Mouse (Mus musculus): ENCODE results near the gene Abi3bp. TPM values are rescaled to one million over a fixed set of nuclear protein-coding genes. Genes with fewer than 3 reads are reported as not detected.
A peak's percentile ranks its signal among the peaks of the same experiment; 100 is the strongest.

Gene Abi3bp
- polyA plus RNA-seq, 1 experiment from 2014 or later, result 5.1 TPM

GRCm38 (mm10) chr16:56655193-56655910, 177.7 kb downstream of the Abi3bp start:
- Histone ChIP-seq H3K4me2 (no peak overlapping the region), H3K27me3 (no peaks in the 10 kb centered on the region), H3K36me3 (no peaks in the 10 kb centered on the region), H3K9ac (no peak overlapping the region), H3K4me1 (0 out of 2 replicates have a peak, but pooled peaks cover 4% of the 10 kb centered on the region), H3K9me3 (replicated peaks) (no peaks in the 10 kb centered on the region), H3K4me3 (replicated peaks) (no peak overlapping the region), H3K27ac (no peak overlapping the region)
- WGBS, result 74% methylated on average over 12 of the region's 12 CpGs
- peak; percentile 70; the same call in 1 of the 2 replicates for ATAC-seq (replicated peaks; ENCODE audit: low FRiP score)

GRCm38 (mm10) chr16:56658866-56659265, 181.2 kb downstream of the Abi3bp start:
- no peaks in the 10 kb centered on the region for H3K27me3 ChIP-seq

GRCm38 (mm10) chr16:56669520-56669919, 191.8 kb downstream of the Abi3bp start:
- no peaks in the 10 kb centered on the region for H3K4me1 ChIP-seq
- no peak overlapping the region for H3K9ac ChIP-seq
- no peak overlapping the region for H3K4me3 ChIP-seq (replicated peaks)
- WGBS, result 38% methylated on average over 5 of the region's 5 CpGs
- H3K27me3 ChIP-seq, result no peaks in the 10 kb centered on the region
- ATAC-seq (replicated peaks; ENCODE audit: low FRiP score), result peak; percentile 56
- no peak overlapping the region for H3K27ac ChIP-seq
- no peaks in the 10 kb centered on the region for H3K9me3 ChIP-seq (replicated peaks)
- H3K4me2 ChIP-seq, result no peak overlapping the region
- no peaks in the 10 kb centered on the region for H3K36me3 ChIP-seq

More at GRCm38 (mm10) chr16:56658866-56659265, 181.2 kb downstream of the Abi3bp start:
- H3K27ac ChIP-seq, result no peak overlapping the region
- H3K9ac ChIP-seq, result no peak overlapping the region
- no peaks in the 10 kb centered on the region for H3K9me3 ChIP-seq (replicated peaks)
- no peak for ATAC-seq (replicated peaks; ENCODE audit: low FRiP score)
- H3K4me3 ChIP-seq (replicated peaks), result no peak overlapping the region
- H3K4me2 ChIP-seq, result no peak overlapping the region
- no peaks in the 10 kb centered on the region for H3K36me3 ChIP-seq
- H3K4me1 ChIP-seq, result 0 out of 2 replicates have a peak, but pooled peaks cover 4% of the 10 kb centered on the region

- H3K27me3 ChIP-seq, result no peaks in the 10 kb centered on the region
- ATAC-seq (replicated peaks; ENCODE audit: low FRiP score), result no peak
- H3K9me3 ChIP-seq (replicated peaks), result no peaks in the 10 kb centered on the region
- 72% methylated on average over 8 of the region's 8 CpGs for WGBS
- H3K36me3 ChIP-seq, result no peaks in the 10 kb centered on the region
- H3K4me3 ChIP-seq (replicated peaks), result no peak overlapping the region
- no peak overlapping the region for H3K4me2 ChIP-seq
- no peak overlapping the region for H3K9ac ChIP-seq
- no peaks in the 10 kb centered on the region for H3K4me1 ChIP-seq
- no peak overlapping the region for H3K27ac ChIP-seq
Observed at GRCm38 (mm10) chr16:56670941-56671340, 193.3 kb downstream of the Abi3bp start.

GRCm38 (mm10) chr16:56673420-56673819, 195.7 kb downstream of the Abi3bp start:
- Histone ChIP-seq H3K36me3 (no peaks in the 10 kb centered on the region), H3K27ac (no peak overlapping the region), H3K4me1 (no peaks in the 10 kb centered on the region), H3K9ac (no peak overlapping the region), H3K9me3 (replicated peaks) (no peaks in the 10 kb centered on the region), H3K4me2 (no peak overlapping the region), H3K4me3 (replicated peaks) (no peak overlapping the region), H3K27me3 (no peaks in the 10 kb centered on the region)
- ATAC-seq (replicated peaks; ENCODE audit: low FRiP score), result no peak
- 91% methylated on average over 2 of the region's 2 CpGs for WGBS

- no peak overlapping the region for H3K9ac ChIP-seq
- no peak; the same call in 1 of the 2 replicates for ATAC-seq (replicated peaks; ENCODE audit: low FRiP score)
Observed at GRCm38 (mm10) chr16:56677146-56677545, 199.5 kb downstream of the Abi3bp start.

GRCm38 (mm10) chr16:56681010-56681645, 203.4 kb downstream of the Abi3bp start:
- Histone ChIP-seq H3K4me1 (no peaks in the 10 kb centered on the region), H3K9me3 (replicated peaks) (no peaks in the 10 kb centered on the region), H3K36me3 (peaks cover 20% of the 10 kb centered on the region), H3K27me3 (no peaks in the 10 kb centered on the region), H3K4me2 (no peak overlapping the region), H3K4me3 (replicated peaks) (no peak overlapping the region), H3K9ac (no peak overlapping the region), H3K27ac (no peak overlapping the region)
- 0 out of 2 replicates have a peak, but pooled peaks have one; percentile 9 for ATAC-seq (replicated peaks; ENCODE audit: low FRiP score)
- WGBS, result 81% methylated on average over 8 of the region's 8 CpGs

More at GRCm38 (mm10) chr16:56677146-56677545, 199.5 kb downstream of the Abi3bp start:
- Histone ChIP-seq H3K27ac (no peak overlapping the region), H3K4me2 (no peak overlapping the region), H3K4me3 (replicated peaks) (no peak overlapping the region), H3K27me3 (no peaks in the 10 kb centered on the region), H3K4me1 (no peaks in the 10 kb centered on the region), H3K36me3 (no peaks in the 10 kb centered on the region), H3K9me3 (replicated peaks) (no peaks in the 10 kb centered on the region)
- 83% methylated on average over 4 of the region's 4 CpGs for WGBS

GRCm38 (mm10) chr16:56686747-56687146, 209.1 kb downstream of the Abi3bp start:
- peaks cover 59% of the 10 kb centered on the region for H3K36me3 ChIP-seq
- H3K4me1 ChIP-seq, result no peaks in the 10 kb centered on the region
- no peak overlapping the region for H3K4me3 ChIP-seq (replicated peaks)
- H3K9ac ChIP-seq, result no peak overlapping the region
- H3K4me2 ChIP-seq, result no peak overlapping the region
- no peak for ATAC-seq (replicated peaks; ENCODE audit: low FRiP score)
- no peak overlapping the region for H3K27ac ChIP-seq
- H3K9me3 ChIP-seq (replicated peaks), result no peaks in the 10 kb centered on the region
- 93% methylated on average over 5 of the region's 5 CpGs for WGBS
- H3K27me3 ChIP-seq, result no peaks in the 10 kb centered on the region

GRCm38 (mm10) chr16:56690715-56691114, 213.0 kb downstream of the Abi3bp start:
- WGBS, result 91% methylated on average over 7 of the region's 7 CpGs
- Histone ChIP-seq H3K27ac (no peak overlapping the region), H3K27me3 (no peaks in the 10 kb centered on the region), H3K9ac (no peak overlapping the region), H3K4me2 (no peak overlapping the region), H3K9me3 (replicated peaks) (no peaks in the 10 kb centered on the region), H3K4me1 (no peaks in the 10 kb centered on the region), H3K36me3 (peaks cover 71% of the 10 kb centered on the region), H3K4me3 (replicated peaks) (no peak overlapping the region)
- no peak for ATAC-seq (replicated peaks; ENCODE audit: low FRiP score)

GRCm38 (mm10) chr16:56696448-56696847, 218.8 kb downstream of the Abi3bp start:
- ATAC-seq (replicated peaks; ENCODE audit: low FRiP score), result no peak
- H3K36me3 ChIP-seq, result peaks cover 75% of the 10 kb centered on the region

GRCm38 (mm10) chr16:56700898-56701297, 223.2 kb downstream of the Abi3bp start:
- H3K27me3 ChIP-seq, result no peaks in the 10 kb centered on the region
- H3K4me3 ChIP-seq (replicated peaks), result no peak overlapping the region
- 95% methylated on average over 3 of the region's 3 CpGs for WGBS
- H3K4me1 ChIP-seq, result no peaks in the 10 kb centered on the region
- no peak overlapping the region for H3K4me2 ChIP-seq
- no peak overlapping the region for H3K9ac ChIP-seq
- H3K27ac ChIP-seq, result no peak overlapping the region
- no peak for ATAC-seq (replicated peaks; ENCODE audit: low FRiP score)
- H3K36me3 ChIP-seq, result peaks cover 64% of the 10 kb centered on the region
- no peaks in the 10 kb centered on the region for H3K9me3 ChIP-seq (replicated peaks)

More at GRCm38 (mm10) chr16:56696448-56696847, 218.8 kb downstream of the Abi3bp start:
- Histone ChIP-seq H3K27me3 (no peaks in the 10 kb centered on the region), H3K9ac (no peak overlapping the region), H3K4me3 (replicated peaks) (no peak overlapping the region), H3K4me1 (no peaks in the 10 kb centered on the region), H3K27ac (no peak overlapping the region), H3K4me2 (no peak overlapping the region), H3K9me3 (replicated peaks) (no peaks in the 10 kb centered on the region)
- 82% methylated on average over 2 of the region's 2 CpGs for WGBS

- no peaks in the 10 kb centered on the region for H3K4me1 ChIP-seq
- no peaks in the 10 kb centered on the region for H3K9me3 ChIP-seq (replicated peaks)
- H3K27ac ChIP-seq, result no peak overlapping the region
- ATAC-seq (replicated peaks; ENCODE audit: low FRiP score), result no peak
- no peak overlapping the region for H3K9ac ChIP-seq
- H3K4me2 ChIP-seq, result no peak overlapping the region
- no peaks in the 10 kb centered on the region for H3K27me3 ChIP-seq
- H3K36me3 ChIP-seq, result peaks cover 70% of the 10 kb centered on the region
- 87% methylated on average over 3 of the region's 3 CpGs for WGBS
- H3K4me3 ChIP-seq (replicated peaks), result no peak overlapping the region
Observed at GRCm38 (mm10) chr16:56705731-56706130, 228.1 kb downstream of the Abi3bp start.

All from kidney, embryonic 15.5 days (tissue).